Mouse (Mus musculus) cerebellum, adult 11-12 months (tissue): Measurements from ENCODE around the gene Zscan10.

ENCODE experiments used
- DNase-seq: peaks from one replicate; pipeline ENCODE4 v3.0.0; 2022

Gene Zscan10

GRCm38 (mm10) chr17:23654001-23654400 is 53.3 kb downstream of the Zscan10 start:
- no peak for DNase-seq

- no peak for DNase-seq
Measured at GRCm38 (mm10) chr17:23654410-23654809, 53.8 kb downstream of the Zscan10 start.

DNA sequence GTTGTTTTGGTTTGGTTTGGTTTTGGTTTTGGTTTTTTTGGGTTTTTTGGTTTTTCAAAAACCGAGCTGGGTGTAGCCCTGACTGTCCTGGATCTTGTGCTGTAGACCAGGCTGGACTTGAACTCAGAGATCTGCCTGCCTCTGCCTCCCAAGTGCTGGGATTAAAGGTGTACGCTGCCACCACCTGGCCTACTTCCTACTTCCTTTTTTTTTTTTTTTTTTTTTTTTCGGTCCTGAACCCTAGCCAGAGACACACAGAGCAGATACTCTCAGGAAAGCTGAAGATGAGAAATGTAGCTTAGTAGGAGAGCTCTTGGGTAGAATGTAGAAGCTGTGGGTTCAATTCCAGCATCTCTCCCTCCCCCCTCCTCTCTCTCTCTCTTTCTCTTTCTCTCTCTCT is 57.8 kb downstream of the Zscan10 start:
- DNase-seq: no peak

- peak; percentile 47 for DNase-seq
Measured at GRCm38 (mm10) chr17:23660117-23660875, 59.6 kb downstream of the Zscan10 start, which contains the start of gene Bicdl2. Gene Bicdl2 (plus strand): TSS chr17:23660506.
